Mouse (Mus musculus): Measurements from ENCODE around the gene Mgat3. TPM values are rescaled to one million over a fixed set of nuclear protein-coding genes. Genes with fewer than 3 reads are reported as not detected.

The Mgat3 gene
- polyA plus RNA-seq, 1 experiment from 2014 or later = 7.3 TPM

GRCm38 (mm10) chr15:80155707-80156106 lies 17.8 kb upstream of the Mgat3 start:
- Histone ChIP-seq H3K4me2 (no peak overlapping the region), H3K27me3 (no peaks in the 10 kb centered on the region), H3K9me3 (replicated peaks) (no peaks in the 10 kb centered on the region), H3K9ac (no peak overlapping the region), H3K4me3 (replicated peaks) (no peak overlapping the region), H3K4me1 (peaks cover 42% of the 10 kb centered on the region), H3K27ac (no peak overlapping the region), H3K36me3 (peaks cover 92% of the 10 kb centered on the region)
- WGBS = 96% methylated on average over 8 of the region's 8 CpGs
- ATAC-seq (replicated peaks; ENCODE audit: low FRiP score) = no peak

- Histone ChIP-seq H3K4me1 (peaks cover 44% of the 10 kb centered on the region), H3K9ac (no peak overlapping the region), H3K27ac (no peak overlapping the region), H3K4me3 (replicated peaks) (no peak overlapping the region), H3K27me3 (no peaks in the 10 kb centered on the region), H3K9me3 (replicated peaks) (no peaks in the 10 kb centered on the region), H3K4me2 (no peak overlapping the region), H3K36me3 (peaks cover 93% of the 10 kb centered on the region)
- 77% methylated on average over 22 of the region's 22 CpGs for WGBS
- no peak for ATAC-seq (replicated peaks; ENCODE audit: low FRiP score)
Observed at GRCm38 (mm10) chr15:80157197-80157943, 16.2 kb upstream of the Mgat3 start.

GRCm38 (mm10) chr15:80158001-80158706 lies 15.4 kb upstream of the Mgat3 start:
- Histone ChIP-seq H3K4me2 (no peak overlapping the region), H3K27me3 (no peaks in the 10 kb centered on the region), H3K36me3 (peaks cover 90% of the 10 kb centered on the region), H3K4me3 (replicated peaks) (no peak overlapping the region), H3K4me1 (peaks cover 44% of the 10 kb centered on the region), H3K9me3 (replicated peaks) (no peaks in the 10 kb centered on the region), H3K9ac (no peak overlapping the region), H3K27ac (peak overlapping the region; percentile 92)
- WGBS = 49% methylated on average over 5 of the region's 5 CpGs
- ATAC-seq (replicated peaks; ENCODE audit: low FRiP score) = no peak

GRCm38 (mm10) chr15:80158707-80159090 lies 14.8 kb upstream of the Mgat3 start:
- Histone ChIP-seq H3K9ac (no peak overlapping the region), H3K9me3 (replicated peaks) (no peaks in the 10 kb centered on the region), H3K4me3 (replicated peaks) (no peak overlapping the region), H3K27me3 (no peaks in the 10 kb centered on the region), H3K4me1 (peaks cover 44% of the 10 kb centered on the region), H3K27ac (peak overlapping the region; percentile 92), H3K4me2 (no peak overlapping the region), H3K36me3 (peaks cover 85% of the 10 kb centered on the region)
- peak; percentile 19 for ATAC-seq (replicated peaks; ENCODE audit: low FRiP score)
- 26% methylated on average over 4 of the region's 4 CpGs for WGBS

- H3K27me3 ChIP-seq = no peaks in the 10 kb centered on the region
- H3K27ac ChIP-seq = peak overlapping the region; percentile 92
- 15% methylated on average over 8 of the region's 8 CpGs for WGBS
- H3K4me2 ChIP-seq = no peak overlapping the region; the same call in 1 of the 2 replicates
- no peaks in the 10 kb centered on the region for H3K9me3 ChIP-seq (replicated peaks)
- peaks cover 44% of the 10 kb centered on the region for H3K4me1 ChIP-seq
- ATAC-seq (replicated peaks; ENCODE audit: low FRiP score) = peak; percentile 88
- peaks cover 78% of the 10 kb centered on the region for H3K36me3 ChIP-seq
- H3K4me3 ChIP-seq (replicated peaks) = no peak overlapping the region
- no peak overlapping the region for H3K9ac ChIP-seq
Observed at GRCm38 (mm10) chr15:80159286-80159901, 14.1 kb upstream of the Mgat3 start.

GRCm38 (mm10) chr15:80160223-80160622 lies 13.3 kb upstream of the Mgat3 start:
- H3K9ac ChIP-seq = no peak overlapping the region
- H3K27me3 ChIP-seq = no peaks in the 10 kb centered on the region
- no peak overlapping the region for H3K4me2 ChIP-seq
- H3K4me3 ChIP-seq (replicated peaks) = no peak overlapping the region
- H3K36me3 ChIP-seq = peaks cover 70% of the 10 kb centered on the region
- H3K9me3 ChIP-seq (replicated peaks) = no peaks in the 10 kb centered on the region
- peak overlapping the region; percentile 92 for H3K27ac ChIP-seq
- no peak for ATAC-seq (replicated peaks; ENCODE audit: low FRiP score)
- WGBS = 75% methylated on average over 13 of the region's 13 CpGs
- peaks cover 44% of the 10 kb centered on the region for H3K4me1 ChIP-seq

- peaks cover 65% of the 10 kb centered on the region for H3K36me3 ChIP-seq
- WGBS = 93% methylated on average over 4 of the region's 4 CpGs
Observed at GRCm38 (mm10) chr15:80160726-80161125, 12.8 kb upstream of the Mgat3 start.

GRCm38 (mm10) chr15:80161199-80161598 lies 12.3 kb upstream of the Mgat3 start:
- Histone ChIP-seq H3K4me3 (replicated peaks) (no peak overlapping the region), H3K9me3 (replicated peaks) (no peaks in the 10 kb centered on the region), H3K36me3 (peaks cover 60% of the 10 kb centered on the region), H3K27ac (0 out of 2 replicates have a peak overlapping the region, but pooled peaks have one; percentile 92), H3K9ac (no peak overlapping the region), H3K4me2 (no peak overlapping the region), H3K4me1 (peaks cover 44% of the 10 kb centered on the region), H3K27me3 (no peaks in the 10 kb centered on the region)
- ATAC-seq (replicated peaks; ENCODE audit: low FRiP score) = no peak
- 73% methylated on average over 3 of the region's 3 CpGs for WGBS

More at GRCm38 (mm10) chr15:80160726-80161125, 12.8 kb upstream of the Mgat3 start:
- ATAC-seq (replicated peaks; ENCODE audit: low FRiP score) = no peak
- Histone ChIP-seq H3K4me1 (peaks cover 44% of the 10 kb centered on the region), H3K9me3 (replicated peaks) (no peaks in the 10 kb centered on the region), H3K4me3 (replicated peaks) (no peak overlapping the region), H3K4me2 (no peak overlapping the region), H3K27ac (peak overlapping the region; percentile 92), H3K9ac (no peak overlapping the region), H3K27me3 (no peaks in the 10 kb centered on the region)

GRCm38 (mm10) chr15:80162401-80162964 lies 11.0 kb upstream of the Mgat3 start:
- H3K4me2 ChIP-seq = no peak overlapping the region
- H3K4me3 ChIP-seq (replicated peaks) = no peak overlapping the region
- H3K9ac ChIP-seq = no peak overlapping the region
- no peaks in the 10 kb centered on the region for H3K27me3 ChIP-seq
- no peak overlapping the region for H3K27ac ChIP-seq
- WGBS = 80% methylated on average over 4 of the region's 4 CpGs
- ATAC-seq (replicated peaks; ENCODE audit: low FRiP score) = no peak
- peaks cover 47% of the 10 kb centered on the region for H3K36me3 ChIP-seq
- H3K9me3 ChIP-seq (replicated peaks) = no peaks in the 10 kb centered on the region
- peaks cover 34% of the 10 kb centered on the region for H3K4me1 ChIP-seq

- no peaks in the 10 kb centered on the region for H3K9me3 ChIP-seq (replicated peaks)
Observed at GRCm38 (mm10) chr15:80163274-80163673, 10.2 kb upstream of the Mgat3 start.

GRCm38 (mm10) chr15:80163716-80164115 lies 9.8 kb upstream of the Mgat3 start:
- 85% methylated on average over 4 of the region's 4 CpGs for WGBS

More at GRCm38 (mm10) chr15:80163274-80163673, 10.2 kb upstream of the Mgat3 start:
- no peak for ATAC-seq (replicated peaks; ENCODE audit: low FRiP score)
- WGBS = 80% methylated on average over 11 of the region's 11 CpGs
- Histone ChIP-seq H3K27me3 (no peaks in the 10 kb centered on the region), H3K9ac (no peak overlapping the region), H3K36me3 (peaks cover 39% of the 10 kb centered on the region), H3K4me3 (replicated peaks) (no peak overlapping the region), H3K4me2 (no peak overlapping the region), H3K4me1 (peaks cover 26% of the 10 kb centered on the region), H3K27ac (no peak overlapping the region)

GRCm38 (mm10) chr15:80165396-80165795 lies 8.1 kb upstream of the Mgat3 start:
- H3K27ac ChIP-seq = no peak overlapping the region
- no peak overlapping the region for H3K4me2 ChIP-seq
- no peak for ATAC-seq (replicated peaks; ENCODE audit: low FRiP score)
- H3K36me3 ChIP-seq = peaks cover 25% of the 10 kb centered on the region
- no peaks in the 10 kb centered on the region for H3K27me3 ChIP-seq
- H3K4me3 ChIP-seq (replicated peaks) = no peak overlapping the region
- 41% methylated on average over 5 of the region's 5 CpGs for WGBS
- no peak overlapping the region for H3K9ac ChIP-seq
- peaks cover 7% of the 10 kb centered on the region for H3K4me1 ChIP-seq
- H3K9me3 ChIP-seq (replicated peaks) = no peaks in the 10 kb centered on the region

More at GRCm38 (mm10) chr15:80163716-80164115, 9.8 kb upstream of the Mgat3 start:
- H3K36me3 ChIP-seq = peaks cover 35% of the 10 kb centered on the region
- no peak overlapping the region for H3K4me3 ChIP-seq (replicated peaks)
- H3K27me3 ChIP-seq = no peaks in the 10 kb centered on the region
- H3K27ac ChIP-seq = no peak overlapping the region
- H3K9me3 ChIP-seq (replicated peaks) = no peaks in the 10 kb centered on the region
- no peak overlapping the region for H3K9ac ChIP-seq
- peaks cover 21% of the 10 kb centered on the region for H3K4me1 ChIP-seq
- no peak for ATAC-seq (replicated peaks; ENCODE audit: low FRiP score)
- no peak overlapping the region for H3K4me2 ChIP-seq

Measured in kidney, embryonic 15.5 days (tissue).